Mouse (Mus musculus): ENCODE measurements around the gene Tmx4. TPM values are rescaled to one million over a fixed set of nuclear protein-coding genes. Genes with fewer than 3 reads are reported as not detected.

Tmx4 gene
- polyA plus RNA-seq, 1 experiment from 2014 or later: 106 TPM

DNA sequence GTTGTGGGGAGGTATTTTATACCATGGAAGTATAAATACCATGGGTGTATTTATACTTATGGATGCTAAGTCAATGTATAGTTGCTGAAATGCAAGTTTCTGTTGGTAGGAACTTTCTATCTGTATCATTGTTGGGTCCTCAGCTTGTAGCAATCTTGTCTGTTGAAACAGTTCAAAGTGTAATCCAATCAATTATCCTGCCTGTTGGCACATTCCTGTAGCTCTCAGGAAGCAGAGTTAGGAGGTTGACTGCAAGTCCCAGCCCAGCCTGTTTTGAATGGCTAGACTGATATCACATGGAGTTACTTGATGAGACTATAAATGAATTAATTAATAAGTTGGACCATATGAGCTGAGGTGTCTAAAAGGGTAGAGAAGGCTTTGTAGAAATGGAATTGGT is 91.6 kb downstream of the Tmx4 start:
- Histone ChIP-seq H3K4me2 (no peak overlapping the region), H3K27ac (replicated peaks) (no peak overlapping the region), H3K36me3 (no peaks in the 10 kb centered on the region), H3K27me3 (no peaks in the 10 kb centered on the region), H3K9me3 (no peaks in the 10 kb centered on the region), H3K4me3 (no peak overlapping the region), H3K4me1 (replicated peaks) (no peaks in the 10 kb centered on the region), H3K9ac (no peak overlapping the region)
- no peak for ATAC-seq (ENCODE audit: low FRiP score, low read depth)

DNA sequence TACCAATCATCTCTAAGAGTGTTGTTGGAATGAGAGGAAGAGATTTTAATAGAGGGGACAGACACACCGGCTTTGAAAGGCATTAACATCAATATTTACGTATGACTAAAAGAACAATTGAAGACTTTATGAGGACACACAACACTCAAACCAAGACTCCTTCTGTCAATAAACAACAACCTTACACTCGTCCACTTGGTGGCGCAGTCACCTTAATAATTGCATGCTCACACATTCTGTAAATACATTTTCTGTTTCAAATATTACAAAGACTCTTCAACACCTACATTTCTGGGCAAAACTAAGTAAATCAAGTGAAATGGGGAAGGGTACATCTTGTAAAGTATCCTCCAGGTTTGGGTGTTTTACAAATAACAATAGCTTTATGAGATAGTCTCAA is 94.2 kb downstream of the Tmx4 start:
- no peaks in the 10 kb centered on the region for H3K9me3 ChIP-seq
- H3K27me3 ChIP-seq: no peaks in the 10 kb centered on the region
- peak; percentile 48; the same call in 1 of the 2 replicates for ATAC-seq (ENCODE audit: low FRiP score, low read depth)
- H3K4me2 ChIP-seq: no peak overlapping the region
- H3K4me3 ChIP-seq: no peak overlapping the region
- H3K9ac ChIP-seq: no peak overlapping the region
- no peaks in the 10 kb centered on the region for H3K4me1 ChIP-seq (replicated peaks)
- WGBS: 27% methylated on average over 4 of the region's 4 CpGs
- no peaks in the 10 kb centered on the region for H3K36me3 ChIP-seq
- no peak overlapping the region for H3K27ac ChIP-seq (replicated peaks)

DNA sequence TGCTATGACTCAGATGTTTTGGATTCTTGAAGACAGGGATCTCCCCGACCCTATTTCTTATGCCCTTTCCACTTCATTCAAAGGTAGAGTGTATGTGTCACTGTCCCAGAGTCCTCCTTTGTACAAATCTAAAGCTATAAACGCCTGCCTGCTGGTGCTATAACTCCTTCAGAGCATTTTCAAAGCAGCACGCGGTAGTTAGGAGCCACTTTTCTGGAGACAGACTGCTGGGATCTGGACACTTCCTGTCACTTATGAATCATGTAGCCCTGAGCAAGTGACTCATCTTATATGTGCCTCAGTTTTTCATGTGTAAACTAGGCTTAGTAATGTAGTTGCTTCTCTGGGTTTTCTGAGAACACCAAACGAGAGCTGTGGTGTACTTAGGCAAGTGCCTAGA is 98.8 kb downstream of the Tmx4 start:
- Histone ChIP-seq H3K9ac (no peak overlapping the region), H3K36me3 (no peaks in the 10 kb centered on the region), H3K27me3 (no peaks in the 10 kb centered on the region), H3K4me1 (replicated peaks) (no peaks in the 10 kb centered on the region), H3K4me3 (no peak overlapping the region), H3K9me3 (no peaks in the 10 kb centered on the region), H3K27ac (replicated peaks) (no peak overlapping the region), H3K4me2 (no peak overlapping the region)
- ATAC-seq (ENCODE audit: low FRiP score, low read depth): no peak
- 72% methylated on average over 5 of the region's 5 CpGs for WGBS

DNA sequence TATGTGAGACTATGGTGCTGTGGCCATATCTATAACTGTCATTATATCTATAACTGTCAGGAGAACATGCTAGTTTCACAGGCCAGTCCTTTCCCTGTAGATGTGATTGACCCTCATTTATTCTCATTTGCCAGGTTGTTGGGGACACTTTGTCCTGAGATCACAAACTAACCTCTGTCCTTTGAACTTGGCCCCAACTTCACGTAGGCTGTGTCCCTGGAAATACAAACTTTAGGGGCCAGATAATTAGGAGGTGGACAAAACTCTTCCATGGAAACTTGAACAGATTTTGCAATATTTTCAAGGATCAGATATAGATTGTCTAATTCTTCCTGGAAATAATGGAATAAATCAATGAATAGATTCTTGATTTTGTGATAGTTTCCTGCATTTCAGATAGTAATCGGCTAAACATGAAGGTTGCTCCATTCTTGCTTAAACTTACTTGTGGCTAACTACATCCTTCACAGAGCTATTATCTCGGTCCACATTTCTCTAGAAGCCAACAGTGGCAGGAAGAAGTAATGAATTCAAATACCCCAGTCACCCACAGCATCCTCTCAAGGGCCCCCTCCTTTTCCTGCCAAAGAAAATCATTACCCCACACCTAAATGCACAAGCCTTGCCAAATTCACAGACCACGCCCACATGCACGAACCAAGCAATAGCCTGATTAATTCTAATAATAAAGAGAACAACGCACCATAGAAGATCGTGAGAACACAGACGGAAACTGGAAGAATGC is 99.5 kb downstream of the Tmx4 start:
- WGBS: 77% methylated on average over 8 of the region's 8 CpGs

More for the DNA sequence above, 99.5 kb downstream of the Tmx4 start:
- no peak overlapping the region for H3K4me2 ChIP-seq
- no peak overlapping the region for H3K9ac ChIP-seq
- H3K9me3 ChIP-seq: no peaks in the 10 kb centered on the region
- no peaks in the 10 kb centered on the region for H3K36me3 ChIP-seq
- H3K27me3 ChIP-seq: no peaks in the 10 kb centered on the region
- no peak for ATAC-seq (ENCODE audit: low FRiP score, low read depth)
- no peak overlapping the region for H3K4me3 ChIP-seq
- H3K27ac ChIP-seq (replicated peaks): no peak overlapping the region
- no peaks in the 10 kb centered on the region for H3K4me1 ChIP-seq (replicated peaks)

Other genes starting within 250 kb of the Tmx4 start
- gene Hao1, start 89.8 kb downstream of the Tmx4 start, polyA plus RNA-seq (2015; fragmentation: Nextera tagmentation; extraction: Ambion mirVana): 0.06 and 0.08 TPM in 2 replicates
- gene Plcb1, start 141.9 kb upstream of the Tmx4 start, polyA plus RNA-seq (2015; fragmentation: Nextera tagmentation; extraction: Ambion mirVana): 53.3 and 62.0 TPM in 2 replicates